Mouse (Mus musculus) right cerebral cortex, postnatal 25 days (tissue): ENCODE measurements around the gene Pde6b.
A peak's percentile ranks its signal among the peaks of the same experiment; 100 is the strongest.

ENCODE experiments used
- DNase-seq: peaks from one replicate; pipeline ENCODE4 v3.0.0; 2022

The Pde6b gene

DNA sequence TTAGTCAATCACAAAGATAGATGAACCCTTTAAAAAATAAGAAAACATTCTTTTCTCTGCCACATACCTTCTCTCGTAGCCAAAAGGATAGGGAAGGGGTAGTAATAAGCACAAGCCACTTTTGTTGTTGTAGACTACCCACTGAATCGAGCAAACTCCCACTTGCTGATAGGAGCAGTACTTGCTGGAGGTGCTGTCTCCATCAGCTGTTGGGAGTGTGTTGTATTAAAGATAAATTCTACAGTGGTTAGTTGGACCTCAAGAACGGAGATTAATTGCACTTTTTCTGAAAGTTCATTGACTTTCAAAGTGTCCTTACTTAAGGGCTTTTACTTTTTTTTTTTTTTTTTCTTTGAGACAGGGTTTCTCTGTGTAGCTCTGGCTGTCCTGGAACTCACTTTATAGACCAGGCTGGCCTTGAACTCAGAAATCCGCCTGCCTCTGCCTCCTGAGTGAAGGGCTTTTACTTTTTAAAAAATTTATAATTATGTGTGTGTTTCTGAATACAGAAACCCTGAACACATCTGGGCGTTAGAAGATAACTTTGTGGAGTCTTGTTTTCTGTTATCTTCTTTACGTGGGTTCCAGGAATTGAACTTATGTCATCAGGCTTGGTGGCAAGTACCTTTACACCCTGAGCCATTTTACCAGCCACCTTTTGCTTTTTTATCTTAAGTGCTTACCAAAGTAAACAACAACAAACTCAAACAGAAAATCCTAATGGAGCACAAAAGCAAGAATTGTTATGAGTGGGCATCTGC is 77.1 kb downstream of the Pde6b start:
- no peak for DNase-seq

DNA sequence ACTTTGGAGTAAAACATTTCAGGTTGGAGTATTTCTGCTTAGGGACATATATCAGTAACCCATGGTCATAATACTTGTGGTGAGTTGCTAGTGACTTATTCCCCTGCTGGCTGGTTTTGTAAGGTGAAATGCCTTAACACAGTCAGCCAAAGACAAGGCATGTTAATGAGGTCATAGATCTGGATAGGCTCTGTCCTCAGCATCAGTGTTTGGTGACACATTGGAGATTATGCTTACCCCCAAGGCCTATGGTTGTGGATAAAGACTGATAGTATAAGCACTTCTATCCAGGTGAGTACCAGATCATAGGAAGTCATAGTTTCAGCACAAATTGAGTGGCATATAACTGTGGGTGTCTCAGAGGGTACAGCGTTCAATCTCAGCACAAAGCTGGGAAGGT is 78.5 kb downstream of the Pde6b start:
- DNase-seq: no peak

DNA sequence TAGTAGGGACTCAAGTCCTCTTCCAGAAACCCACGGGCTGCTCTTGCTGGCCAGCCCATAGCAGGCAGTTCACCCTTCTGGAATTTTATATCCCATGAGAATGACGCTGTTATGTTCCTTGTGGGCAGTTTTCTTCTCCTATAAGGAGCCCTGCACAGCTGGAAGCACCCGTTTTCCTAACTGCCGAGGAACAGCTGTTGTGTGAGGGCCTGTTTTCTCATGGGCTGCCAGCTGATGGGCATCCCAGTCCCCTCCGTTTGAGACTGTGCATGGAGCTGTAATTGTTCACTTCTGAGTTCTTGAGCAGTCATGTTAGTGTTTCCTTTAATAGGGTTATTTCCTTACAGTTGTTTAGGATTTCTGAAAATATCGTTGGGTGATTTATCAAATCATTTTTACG is 81.4 kb downstream of the Pde6b start:
- no peak for DNase-seq

DNA sequence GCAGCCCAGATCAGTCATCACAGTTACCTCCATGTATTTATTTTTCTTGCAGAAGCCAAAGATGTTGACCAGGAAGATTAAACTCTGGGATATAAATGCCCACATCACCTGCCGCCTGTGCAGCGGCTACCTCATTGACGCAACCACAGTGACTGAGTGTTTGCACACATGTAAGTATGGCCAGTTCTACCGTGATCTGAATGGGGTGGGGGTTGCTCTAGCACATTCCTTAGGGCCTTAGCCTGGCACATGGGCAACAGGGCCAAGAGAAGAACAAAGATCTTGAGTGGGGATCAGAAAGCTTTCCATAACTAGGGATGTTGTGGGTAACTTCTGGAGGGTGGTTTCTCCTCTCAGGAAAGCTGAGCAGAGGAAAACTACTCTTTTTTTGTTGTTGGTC is 85.5 kb downstream of the Pde6b start:
- no peak for DNase-seq

DNA sequence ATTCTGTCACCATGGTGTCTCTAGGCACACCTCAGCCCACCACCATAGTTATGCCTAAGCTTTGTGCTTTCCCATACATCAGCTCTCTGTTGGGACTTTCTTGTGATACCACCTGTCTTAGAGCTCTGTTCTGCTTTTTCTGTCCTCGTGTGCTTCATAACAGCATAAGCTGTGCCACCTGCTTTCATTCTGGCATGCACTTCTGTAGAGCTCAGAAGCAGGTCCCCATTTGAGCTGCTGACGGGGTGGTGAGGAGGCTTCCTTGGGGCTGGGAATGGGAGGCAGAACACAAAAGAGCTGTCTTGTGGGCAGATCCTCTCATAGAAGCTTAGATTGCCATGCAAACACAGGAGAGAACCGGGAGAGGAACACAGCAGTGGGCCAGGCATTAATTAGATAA is 87.8 kb downstream of the Pde6b start:
- peak; percentile 22 for DNase-seq
